Mouse (Mus musculus) liver, adult 2 months (tissue): Measurements from ENCODE around the gene Kdm6a. TPM values are rescaled to one million over a fixed set of nuclear protein-coding genes. Genes with fewer than 3 reads are reported as not detected.

ENCODE experiments used
- DNase-seq: peaks from one replicate; pipeline ENCODE4 v3.0.0-alpha.2; 2011; ENCODE audit warnings: low read depth, low spot score; ENCODE audit errors: extremely low read depth
- H3K27ac ChIP-seq: fragments of 200-500 bp; replicated peaks from 2 replicates; pipeline ENCODE4 v1.5.1; 2012; ENCODE audit warnings: low read depth, mild to moderate bottlenecking, control low read depth, inconsistent platforms, low read length; ENCODE audit not compliant: insufficient read depth
- H3K27me3 ChIP-seq: fragments of 200-500 bp; 2 replicates; pipeline ENCODE4 v1.6.1; 2012; ENCODE audit warnings: mild to moderate bottlenecking, moderate library complexity, low read length, inconsistent platforms; ENCODE audit not compliant: control insufficient read depth, insufficient read depth
- H3K36me3 ChIP-seq: fragments of 200-500 bp; 2 replicates; pipeline ENCODE4 v1.6.1; 2012; ENCODE audit warnings: low read length, inconsistent platforms; ENCODE audit not compliant: control insufficient read depth, insufficient read depth
- H3K4me1 ChIP-seq: fragments of 200-500 bp; 2 replicates; pipeline ENCODE4 v1.6.1; 2011; ENCODE audit warnings: low read length; ENCODE audit not compliant: control insufficient read depth, insufficient read depth
- H3K4me3 ChIP-seq: fragments of 200-500 bp; 2 replicates; pipeline ENCODE4 v1.5.1; 2011; ENCODE audit warnings: low read depth, mild to moderate bottlenecking, control low read depth, low read length, moderate library complexity; ENCODE audit not compliant: insufficient read depth
- H3K79me2 ChIP-seq: fragments of 200-500 bp; 2 replicates; pipeline ENCODE4 v1.6.1; 2012; ENCODE audit warnings: inconsistent platforms, mild to moderate bottlenecking, low read length, moderate library complexity; ENCODE audit not compliant: control insufficient read depth, insufficient read depth
- H3K9ac ChIP-seq: fragments of 200-500 bp; 2 replicates; pipeline ENCODE4 v1.6.1; 2012; ENCODE audit warnings: low read depth, mild to moderate bottlenecking, control low read depth, inconsistent platforms, low read length
- CTCF ChIP-seq: fragments of 200-500 bp; IDR thresholded peaks from 2 replicates; pipeline ENCODE4 v1.5.1; 2011; ENCODE audit warnings: low read depth, low read length, control low read depth
- POLR2A ChIP-seq: fragments of 200-500 bp; IDR thresholded peaks from 2 replicates; pipeline ENCODE4 v1.6.1; 2011; ENCODE audit warnings: low read length, control low read depth; ENCODE audit not compliant: insufficient read depth; ENCODE audit errors: extremely low read depth
- WGBS: fragments of 180-500 bp; shearing (Covaris S2); methylation state at CpG from one replicate; pipeline ENCODE4 v1.1.7; 2018; 5-methylcytosine and 5-hydroxymethylcytosine counted together
- polyA plus RNA-seq: library from polyadenylated mRNA; depleted of rRNA; stranded (reverse); fragments of >200 nt; gene quantifications from 2 replicates; pipeline ENCODE4 v1.2.3, GENCODE M21; 2012; rRNA removed
- total RNA-seq: library from RNA; depleted of rRNA; stranded (reverse); fragments of >200 nt; gene quantifications from 2 replicates; pipeline ENCODE4 v1.2.3, GENCODE M21; 2014; rRNA removed

Kdm6a gene
- total and polyA plus RNA-seq, 2 experiments: 4.9 to 20.8 TPM

- 96% methylated on average over 8 of the region's 8 CpGs for WGBS
- DNase-seq: no peak
- TF ChIP-seq CTCF (no peak), POLR2A (no peak)
- Histone ChIP-seq H3K27ac (no peak overlapping the region), H3K4me1 (no peaks in the 10 kb centered on the region), H3K79me2 (no peaks in the 10 kb centered on the region), H3K4me3 (no peak overlapping the region), H3K9ac (no peak overlapping the region), H3K36me3 (peaks cover 9% of the 10 kb centered on the region; the same call in 1 of the 2 replicates), H3K27me3 (no peaks in the 10 kb centered on the region)
Measured at GRCm38 (mm10) chrX:18258238-18258809, 95.9 kb downstream of the Kdm6a start.

GRCm38 (mm10) chrX:18278561-18278960 is 116.2 kb downstream of the Kdm6a start:
- no peaks in the 10 kb centered on the region for H3K27me3 ChIP-seq
- no peak for DNase-seq
- H3K27ac ChIP-seq: no peak overlapping the region
- TF ChIP-seq POLR2A (no peak), CTCF (no peak)
- peaks cover 4% of the 10 kb centered on the region for H3K36me3 ChIP-seq
- no peak overlapping the region for H3K9ac ChIP-seq
- H3K4me3 ChIP-seq: no peak overlapping the region
- no peaks in the 10 kb centered on the region for H3K4me1 ChIP-seq
- 91% methylated on average over 5 of the region's 5 CpGs for WGBS
- no peaks in the 10 kb centered on the region for H3K79me2 ChIP-seq

- Histone ChIP-seq H3K79me2 (no peaks in the 10 kb centered on the region), H3K4me1 (no peaks in the 10 kb centered on the region), H3K4me3 (no peak overlapping the region), H3K27ac (no peak overlapping the region), H3K9ac (no peak overlapping the region), H3K36me3 (peaks cover 4% of the 10 kb centered on the region), H3K27me3 (no peaks in the 10 kb centered on the region)
- DNase-seq: no peak
- TF ChIP-seq CTCF (no peak), POLR2A (no peak)
Measured at GRCm38 (mm10) chrX:18280134-18280533, 117.8 kb downstream of the Kdm6a start.

Other genes with a start within 250 kb of the Kdm6a start
- not detected in 2 replicates for gene Dusp21, start 16.7 kb upstream of the Kdm6a start, total RNA-seq
- not detected in 2 replicates for gene Dusp21, start 16.7 kb upstream of the Kdm6a start, polyA plus RNA-seq